Mouse (Mus musculus): ENCODE results near the gene Trap1.
"Not testable (repeated sequence)": the region's sequence is repeated elsewhere in the genome, so short reads cannot be mapped to it uniquely, and the experiment has no call there.

GRCm38 (mm10) chr16:4016786-4017185 is 60.8 kb downstream of the Trap1 start:
- not testable (repeated sequence) for TF ChIP-seq CTCF (IDR thresholded peaks at IDR 0.05; ENCODE audit: borderline replicate concordance, extremely low read depth, insufficient read depth, insufficient read length); POLR2A (IDR thresholded peaks at IDR 0.05; ENCODE audit: borderline replicate concordance, extremely low read depth, insufficient read depth, insufficient read length, poor library complexity, severe bottlenecking)
